Mouse (Mus musculus) kidney, adult 8-10 months (tissue): Measurements from ENCODE around the gene Cdip1.
"Not testable (repeated sequence)": the region's sequence is repeated elsewhere in the genome, so short reads cannot be mapped to it uniquely, and the experiment has no call there.

Experiments
- DNase-seq, 2 experiments: peaks; one replicate each; pipeline ENCODE4 v3.0.0; 2022

Gene Cdip1

GRCm38 (mm10) chr16:4789810-4790559, at the start of gene Cdip1:
Cdip1 (minus strand) TSS chr16:4790292.
- peak; percentile 92 to 94 for DNase-seq

- DNase-seq: no peak
These were observed 49.5 kb upstream of the Cdip1 start for GRCm38 (mm10) chr16:4839552-4839951.

DNA sequence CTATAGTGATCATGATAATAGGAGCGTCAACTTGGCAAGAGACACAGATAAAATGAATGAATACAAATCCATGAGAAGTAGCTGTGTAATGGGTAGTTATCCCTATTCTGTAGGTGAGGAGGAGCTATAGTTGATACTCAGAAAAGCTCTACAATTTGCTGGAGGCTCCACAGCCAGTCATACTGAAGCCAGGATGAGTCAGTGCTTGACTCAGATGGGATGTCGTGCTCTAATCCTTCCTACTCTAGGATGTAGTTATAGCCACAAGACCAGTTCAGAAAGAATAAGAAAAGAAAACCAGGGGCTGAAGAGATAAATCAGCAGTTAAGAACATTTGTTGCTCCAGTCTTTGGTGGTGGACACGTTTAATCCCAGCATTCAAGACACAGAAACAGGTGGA, 47.5 kb upstream of the Cdip1 start:
- no peak for DNase-seq

DNA sequence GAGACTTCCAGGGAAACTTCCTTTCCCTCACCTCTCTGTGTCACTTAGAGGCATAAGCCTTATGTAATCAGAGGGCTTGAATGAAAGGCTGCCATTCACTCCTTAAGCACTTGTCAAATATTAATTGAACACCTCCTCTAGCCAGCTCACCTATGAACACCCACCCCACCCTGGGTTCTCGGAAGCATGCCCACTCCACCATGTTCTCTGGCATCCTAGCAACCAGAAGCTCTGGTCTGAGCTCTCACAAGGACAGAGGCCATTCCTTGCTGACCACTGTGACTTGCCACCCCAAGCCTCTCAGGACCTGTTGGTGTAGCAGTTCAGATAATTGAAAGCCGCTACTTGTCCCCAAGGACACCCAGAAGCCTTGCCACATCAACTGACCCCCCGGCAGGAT, 45.1 kb upstream of the Cdip1 start, which contains the start of gene 4930562C15Rik:
Gene 4930562C15Rik, plus strand, starts transcription at position 226 of the 400 bp plus-strand sequence.
- DNase-seq: peak; percentile 22 to 37

DNA sequence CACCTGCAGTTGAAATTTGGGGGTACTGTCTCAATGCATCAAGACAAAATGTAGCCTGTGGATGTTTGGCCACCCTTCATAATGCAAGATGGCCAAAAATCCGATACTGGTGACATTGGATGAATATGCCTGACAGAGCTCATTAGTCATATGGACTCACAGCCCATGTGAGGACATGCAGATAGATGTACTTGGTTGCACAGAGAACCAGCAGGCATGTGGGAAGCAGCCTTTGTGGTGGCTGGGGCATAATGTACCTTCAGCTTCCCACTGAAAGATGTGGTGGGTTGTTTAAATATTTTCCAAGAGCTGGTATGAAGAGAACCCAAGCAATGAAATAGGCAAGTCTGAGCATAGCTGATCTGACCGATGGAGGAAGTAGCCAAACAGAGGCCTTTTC, 43.8 kb upstream of the Cdip1 start:
- DNase-seq: no peak

GRCm38 (mm10) chr16:4831650-4832419, 41.7 kb upstream of the Cdip1 start:
- DNase-seq: no peak

DNA sequence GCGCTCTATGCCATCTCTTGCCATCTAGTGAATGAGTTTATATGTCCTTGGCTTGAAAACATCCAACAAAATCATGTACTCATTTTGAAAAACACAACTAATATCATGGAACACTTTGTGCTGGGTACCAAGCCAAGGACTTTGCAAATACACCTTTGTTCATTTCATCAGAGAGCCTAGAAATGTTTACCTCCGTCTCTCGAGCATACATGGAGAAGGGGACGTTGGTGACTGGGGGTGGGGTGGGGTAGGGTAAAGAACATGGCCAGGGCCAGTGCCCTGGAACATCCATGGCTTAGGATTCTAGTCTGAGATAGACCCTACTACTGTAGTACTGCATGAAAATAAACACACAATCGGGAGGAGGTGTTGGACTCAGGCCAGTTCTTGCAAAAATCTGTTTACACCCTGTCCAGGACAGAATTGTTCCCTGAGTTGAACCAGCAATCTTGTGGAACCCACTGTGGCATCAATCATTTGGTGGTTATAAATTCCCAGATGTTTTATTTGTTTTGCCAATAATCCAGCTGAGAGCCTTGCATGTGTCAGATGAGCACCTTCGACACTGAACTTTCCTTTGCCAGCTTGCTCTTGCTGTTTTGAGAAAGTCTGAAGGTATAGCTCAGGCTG, 39.3 kb upstream of the Cdip1 start:
- DNase-seq: no peak

GRCm38 (mm10) chr16:4827639-4828038, 37.5 kb upstream of the Cdip1 start:
- no peak for DNase-seq

GRCm38 (mm10) chr16:4824466-4824865, 34.4 kb upstream of the Cdip1 start:
- DNase-seq: not testable (repeated sequence)

DNA sequence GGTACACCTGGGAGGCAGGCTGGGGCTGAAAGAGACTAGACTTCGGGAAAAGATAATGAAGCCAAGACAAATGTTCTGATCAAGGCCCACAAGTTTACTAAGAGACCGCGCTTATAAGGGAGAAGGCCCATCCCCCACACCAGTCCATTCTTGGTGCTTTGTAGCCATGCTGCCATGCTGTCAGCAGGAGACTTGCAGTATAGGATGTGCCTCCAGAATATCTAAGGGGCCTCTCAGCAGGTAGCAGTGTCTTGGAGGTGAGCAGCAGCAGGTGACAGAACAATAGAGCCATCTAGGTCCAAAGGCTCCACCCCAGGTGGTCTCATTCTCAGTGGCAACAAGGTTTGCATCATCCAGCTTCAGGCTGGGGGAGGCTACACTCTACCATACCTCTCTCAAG, 28.3 kb upstream of the Cdip1 start:
- no peak for DNase-seq

GRCm38 (mm10) chr16:4796631-4797030, 6.5 kb upstream of the Cdip1 start:
- no peak for DNase-seq

- DNase-seq: peak in 1 of 2 experiments; percentile 46
These were observed 1.2 kb upstream of the Cdip1 start for GRCm38 (mm10) chr16:4791332-4791731.

GRCm38 (mm10) chr16:4789311-4789768, 752 bp downstream of the Cdip1 start:
- peak; percentile 29 to 44 for DNase-seq

DNA sequence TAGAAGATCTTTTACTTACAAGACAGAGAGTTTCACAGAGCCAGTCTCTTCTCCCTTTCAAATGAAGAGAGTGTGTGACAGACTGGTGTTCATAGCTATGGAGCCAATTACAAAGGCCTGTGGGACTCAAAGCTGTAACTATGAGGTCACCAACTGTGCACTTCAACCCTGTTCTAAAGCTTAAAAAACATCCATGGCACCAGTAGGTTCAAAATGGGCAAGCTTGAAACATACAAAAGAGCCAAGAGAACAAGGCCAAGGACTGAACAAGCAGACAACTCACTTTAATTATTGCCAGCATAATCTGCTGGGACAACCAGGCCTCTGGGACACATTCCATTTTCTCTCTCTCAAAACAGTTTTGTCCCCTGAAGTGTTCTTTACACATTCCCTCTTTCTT, 1.9 kb downstream of the Cdip1 start:
- no peak for DNase-seq

DNA sequence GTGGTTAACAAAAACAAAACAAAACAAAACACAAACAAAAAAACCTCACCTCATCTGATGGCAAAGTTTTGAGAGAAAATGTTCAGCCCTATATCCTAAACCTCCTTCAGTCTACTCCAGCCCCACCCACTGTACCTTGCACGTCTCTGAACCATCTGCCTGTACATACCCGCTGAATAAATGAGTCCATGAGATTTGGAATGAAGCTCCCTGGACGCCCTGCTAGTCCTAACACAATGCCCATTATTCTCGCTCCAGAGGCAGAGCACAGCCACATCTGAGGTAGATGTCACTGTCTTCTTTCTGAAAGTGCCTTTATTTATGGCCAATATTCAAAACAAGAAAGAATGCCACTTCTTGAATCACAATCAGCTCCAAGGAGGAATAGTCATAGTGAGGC, 4.4 kb downstream of the Cdip1 start:
- DNase-seq: no peak

DNA sequence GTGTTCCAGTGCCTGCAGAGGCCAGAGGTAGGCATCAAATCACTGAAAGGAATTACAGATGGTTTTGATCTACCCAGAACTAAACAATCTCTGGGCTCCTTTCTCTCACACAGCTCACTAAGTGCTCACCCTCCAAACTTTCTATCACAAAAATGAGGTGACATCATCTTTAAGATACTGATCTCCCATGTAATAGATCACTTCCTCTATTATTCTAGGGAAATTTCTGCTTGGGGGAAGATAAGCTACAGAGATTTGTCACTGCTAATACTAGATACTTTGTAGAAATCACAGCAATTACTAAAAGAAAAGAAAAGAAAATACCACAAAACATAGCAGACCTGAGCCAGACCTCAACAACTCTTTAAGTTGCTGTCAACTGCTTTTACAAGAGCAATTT, 7.6 kb downstream of the Cdip1 start:
- DNase-seq: no peak

DNA sequence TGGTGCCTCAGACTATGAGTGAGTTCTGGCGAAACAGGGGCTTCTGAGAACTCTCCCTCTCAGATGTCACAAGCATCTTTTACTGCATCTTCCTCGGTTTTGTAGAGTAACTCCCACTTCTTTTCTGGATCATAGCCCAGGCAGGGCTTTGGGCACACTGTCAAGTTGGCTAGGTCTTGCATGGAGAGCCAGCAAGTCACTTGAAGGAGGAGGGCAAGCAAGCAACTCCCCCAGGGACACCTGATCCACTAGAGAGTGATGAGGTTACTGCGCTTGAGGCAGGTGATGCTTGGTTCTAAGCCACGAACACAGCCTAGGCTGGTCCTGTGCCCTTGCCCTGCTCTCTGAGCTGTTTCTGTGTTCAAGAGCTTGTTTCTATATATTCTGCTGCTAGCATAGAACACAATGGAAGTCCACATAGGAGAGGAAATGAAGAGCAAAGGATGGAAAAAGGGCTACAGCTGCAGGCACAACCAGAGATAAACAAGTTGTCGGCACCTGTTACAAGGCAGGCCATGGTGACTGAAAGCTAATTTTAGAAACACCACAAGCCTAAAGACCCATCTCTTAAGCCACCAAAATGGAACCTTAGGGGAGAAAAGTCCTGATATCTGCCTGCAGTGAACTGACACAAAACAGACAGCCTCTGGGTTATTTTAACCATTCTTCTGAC, 8.4 kb downstream of the Cdip1 start:
- DNase-seq: peak; percentile 70 to 79

DNA sequence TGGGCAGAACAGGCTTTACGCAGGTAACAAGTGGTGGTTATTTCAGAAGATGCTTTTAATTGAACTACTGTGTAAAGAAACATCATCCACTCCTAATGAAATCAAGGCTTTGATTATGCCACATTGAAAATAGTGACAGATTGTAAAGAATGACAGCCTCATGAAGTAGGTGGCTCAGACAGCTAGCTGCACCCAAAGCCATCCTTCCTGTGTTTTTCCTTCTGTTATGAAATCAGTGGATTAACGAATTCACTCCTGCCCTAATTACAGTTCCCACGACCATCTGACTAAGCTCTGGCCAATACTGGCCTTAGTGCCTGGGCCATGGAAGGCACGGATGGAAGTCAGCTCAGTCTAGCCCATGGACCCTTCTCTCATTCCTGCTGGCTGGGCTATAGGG, 11.2 kb downstream of the Cdip1 start:
- DNase-seq: no peak

DNA sequence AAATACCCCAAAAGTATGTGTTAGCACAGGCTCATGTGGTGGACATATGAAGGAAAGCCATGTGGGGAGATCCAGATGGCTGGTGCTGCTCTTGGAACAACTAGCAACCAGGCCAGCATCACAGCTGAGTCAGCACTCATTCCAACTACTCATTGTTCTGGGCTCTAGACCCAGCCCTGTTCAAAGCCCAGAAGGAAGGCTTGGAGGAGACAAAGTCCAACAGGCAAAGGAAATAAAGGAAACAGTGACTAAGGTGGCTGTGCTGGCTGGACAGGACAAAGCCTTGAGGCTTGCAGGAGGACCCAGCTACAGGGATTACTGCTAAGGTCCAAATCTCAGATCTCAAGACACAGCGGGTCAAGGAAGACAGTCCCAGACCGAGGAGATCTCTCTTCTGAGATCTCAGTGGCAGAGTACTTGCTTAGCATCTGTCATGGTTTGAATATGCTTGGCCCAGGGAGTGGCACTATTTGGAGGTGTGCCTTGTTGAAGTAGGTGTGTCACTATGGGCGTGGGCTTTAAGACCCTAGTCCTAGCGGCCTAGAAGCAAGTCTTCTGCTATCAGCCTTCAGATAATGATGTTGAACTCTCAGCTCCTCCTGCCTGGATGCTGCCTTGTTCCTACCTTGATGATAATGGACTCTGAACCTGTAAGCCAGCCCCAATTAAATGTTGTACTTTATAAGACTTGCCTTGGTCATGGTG, 12.0 kb downstream of the Cdip1 start:
- peak; percentile 39 to 64 for DNase-seq

DNA sequence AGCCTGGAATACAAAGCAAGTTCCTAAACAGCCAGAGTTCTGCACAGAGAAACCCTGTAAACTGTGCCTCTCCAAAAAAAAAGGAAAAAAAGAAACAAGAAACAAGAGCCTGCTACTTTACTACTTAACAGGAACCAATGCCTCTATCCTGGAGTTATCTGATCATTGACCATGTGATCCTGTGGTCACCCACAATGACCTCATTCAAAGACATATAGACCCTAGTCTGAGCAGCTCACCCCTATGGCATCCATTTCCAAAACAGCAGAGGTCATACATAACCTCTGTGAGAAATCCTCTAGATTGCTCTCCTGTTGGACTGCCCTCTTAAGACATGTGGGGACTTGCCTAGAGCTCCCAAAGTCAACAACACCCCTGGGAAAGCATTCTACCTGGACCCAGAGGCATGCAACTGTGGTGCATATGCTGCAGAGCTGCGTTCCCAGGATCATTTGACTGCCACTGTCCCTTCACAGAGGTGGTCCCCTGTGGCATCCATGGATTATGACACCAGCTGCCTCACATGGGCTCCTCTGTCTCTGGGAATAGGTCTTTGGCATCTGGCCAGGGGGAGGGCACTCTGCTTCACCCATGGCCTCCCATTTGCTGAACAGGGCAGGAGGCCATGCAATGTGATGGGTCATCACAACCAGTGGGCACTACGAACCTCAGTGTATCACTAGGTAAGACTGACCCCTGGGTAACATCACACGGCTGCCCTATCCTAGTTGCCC, 12.8 kb downstream of the Cdip1 start:
- DNase-seq: peak in 1 of 2 experiments; percentile 50

DNA sequence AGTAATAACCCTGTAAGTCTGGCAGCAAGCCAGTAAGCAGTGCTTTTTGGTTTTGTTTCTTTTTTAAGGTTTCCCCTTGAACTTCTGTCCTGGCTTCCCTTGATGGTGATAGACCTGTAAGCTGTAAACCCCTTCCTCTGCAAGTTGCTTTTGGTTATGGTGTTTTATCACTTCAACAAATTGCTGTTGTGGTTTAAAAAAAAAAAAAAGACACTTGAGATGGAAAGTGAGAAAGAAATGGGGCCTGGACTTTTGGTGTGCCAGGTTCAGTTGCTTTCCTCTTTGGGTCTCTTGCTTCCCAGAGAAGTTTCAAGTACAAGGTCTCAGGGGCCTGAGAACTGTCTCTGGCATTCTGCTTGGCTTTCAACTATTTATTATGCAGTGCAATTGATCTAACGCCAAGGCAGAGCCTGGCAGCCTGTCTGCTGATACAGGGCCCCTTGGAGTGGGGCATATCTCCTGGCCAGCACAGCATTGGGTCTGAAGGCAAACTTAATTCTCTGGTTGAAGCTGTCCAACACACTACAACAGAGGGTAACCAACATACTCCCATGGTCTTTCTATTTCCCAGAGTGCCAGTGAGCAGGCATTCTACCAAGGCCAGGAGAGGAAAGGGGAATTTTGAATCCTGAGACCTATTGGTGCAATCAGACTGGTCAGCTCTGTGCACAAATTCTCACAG, 16.7 kb downstream of the Cdip1 start:
- no peak for DNase-seq
